Mouse (Mus musculus): ENCODE measurements at regions not wholly inside any gene's neighbourhood (a gene's known extent, or its start where the extent isn't known, plus 50 kb on each side); places are given as distances from the start of the nearest gene placed in this dataset.
"Not testable (repeated sequence)": the region's sequence is repeated elsewhere in the genome, so short reads cannot be mapped to it uniquely, and the experiment has no call there.

DNA sequence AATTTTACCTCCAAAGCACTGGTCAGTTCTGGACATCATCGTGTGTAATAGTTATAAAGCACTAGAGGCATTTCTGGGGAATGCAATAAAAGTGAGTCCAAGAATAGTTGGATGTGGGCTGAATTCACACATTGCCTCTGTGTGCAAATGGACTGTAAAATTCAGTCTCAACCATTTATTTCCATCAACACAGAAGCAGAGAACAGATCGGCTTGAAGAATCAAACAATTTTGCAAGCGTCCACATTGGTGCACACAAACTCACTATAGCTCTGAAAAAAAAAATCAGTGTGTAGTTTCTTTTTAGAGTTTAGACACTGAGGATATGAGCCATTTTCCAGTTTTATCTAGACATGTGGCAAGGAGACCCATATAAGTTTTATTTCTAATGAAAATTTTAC, 208.9 kb upstream of the Slc7a11 start:
- no peak for DNase-seq (ENCODE audit: low read depth in 1 of 2, low spot score in 2 of 2)

DNA sequence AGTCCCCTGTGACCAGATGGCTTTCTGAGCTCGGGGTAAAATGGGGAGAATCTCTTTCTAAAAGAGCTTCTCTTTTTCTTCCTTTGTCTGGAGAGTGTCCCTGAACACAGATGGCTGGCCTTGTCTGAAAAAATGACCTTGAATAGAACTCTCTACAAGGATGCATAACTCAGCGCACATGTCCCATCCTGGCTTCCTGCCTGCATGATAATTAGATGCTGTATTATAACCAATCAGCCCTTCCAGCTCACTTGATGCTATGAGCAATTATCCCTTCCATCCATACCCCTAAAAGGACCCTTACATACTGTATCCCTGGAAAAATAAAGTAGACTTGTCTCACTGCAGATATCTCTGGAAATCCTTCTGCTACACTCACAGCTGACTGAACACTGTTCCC, 199.7 kb upstream of the Slc7a11 start:
- DNase-seq (ENCODE audit: low read depth in 1 of 2, low spot score in 2 of 2): no peak

DNA sequence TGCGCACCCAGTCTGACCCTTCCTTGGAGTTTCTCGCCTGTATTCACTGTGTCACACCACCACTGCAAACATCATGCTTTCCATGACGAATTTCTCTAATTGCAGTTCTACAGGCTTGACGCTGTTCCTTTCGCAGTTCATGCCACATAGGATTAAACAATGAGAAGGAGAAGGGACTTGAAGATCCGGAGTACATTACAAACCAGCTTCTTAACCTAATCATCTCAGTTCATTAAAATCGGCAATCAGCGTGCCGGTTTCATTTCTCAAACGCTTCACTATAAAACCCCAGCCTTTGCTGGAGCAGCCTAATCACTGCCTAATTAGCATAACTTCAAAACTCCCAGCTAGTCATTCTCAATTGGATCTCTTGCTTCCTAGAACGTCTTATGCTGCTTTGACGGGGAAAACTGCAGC, 196.5 kb upstream of the Slc7a11 start:
- no peak for DNase-seq (ENCODE audit: low read depth in 1 of 2, low spot score in 2 of 2)

GRCm38 (mm10) chr3:50634457-50635075, 191.2 kb upstream of the Slc7a11 start:
- no peak for DNase-seq (ENCODE audit: low read depth in 1 of 2, low spot score in 2 of 2)

GRCm38 (mm10) chr3:50631286-50631685, 187.9 kb upstream of the Slc7a11 start:
- no peak for DNase-seq (ENCODE audit: low read depth in 1 of 2, low spot score in 2 of 2)

DNA sequence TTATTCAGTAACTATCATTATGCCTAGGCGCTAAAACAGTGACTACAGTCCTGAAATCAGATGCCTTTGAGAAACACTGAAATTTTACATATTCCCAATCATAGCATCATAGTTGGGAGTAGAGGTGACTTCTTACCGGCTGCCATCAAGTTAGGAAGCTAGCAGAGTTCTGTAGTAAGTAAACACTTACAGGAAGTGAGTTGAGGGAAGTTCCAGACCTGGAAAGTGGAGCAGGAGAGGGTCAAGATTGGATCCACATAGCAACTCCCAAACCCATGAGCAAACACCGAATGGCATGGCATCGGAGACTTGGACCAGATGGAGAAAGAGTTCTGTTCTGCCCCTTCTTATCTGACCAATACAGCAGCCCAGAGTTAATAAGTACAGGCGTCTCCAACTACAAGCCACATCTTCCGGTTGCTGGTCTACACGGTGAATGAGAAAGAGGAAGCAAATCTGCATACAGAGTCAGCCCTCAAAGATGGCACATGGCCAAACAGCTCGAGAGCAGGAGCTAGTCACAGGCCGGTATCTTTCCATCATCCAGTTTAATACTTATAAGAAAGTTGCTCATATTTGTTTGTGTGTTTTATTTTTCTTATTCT, 184.8 kb upstream of the Slc7a11 start:
- peak; percentile 44 to 69 for DNase-seq (ENCODE audit: low read depth in 1 of 2, low spot score in 2 of 2)

GRCm38 (mm10) chr3:50621176-50621575, 177.8 kb upstream of the Slc7a11 start:
- not testable (repeated sequence) for DNase-seq (ENCODE audit: low read depth in 1 of 2, low spot score in 2 of 2)

DNA sequence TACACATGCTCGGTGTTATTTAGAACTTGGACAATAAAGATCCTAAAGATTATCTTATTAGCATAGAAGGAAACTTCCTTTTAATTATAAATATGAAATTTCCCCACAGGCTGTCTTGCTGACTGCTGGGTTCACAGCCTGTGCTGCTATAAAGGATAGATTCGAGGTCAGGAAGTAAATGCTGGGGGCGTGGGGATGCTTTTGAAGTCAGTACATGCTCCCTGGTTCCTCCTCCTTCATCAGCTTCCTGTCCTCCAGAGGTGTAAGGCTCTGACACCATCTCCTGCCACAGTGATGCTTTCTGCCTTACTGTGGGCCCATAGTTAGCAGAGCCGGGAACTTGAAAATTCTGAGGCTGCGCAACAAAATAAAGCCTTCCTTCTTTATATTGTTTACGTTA, 175.6 kb upstream of the Slc7a11 start:
- DNase-seq (ENCODE audit: low read depth in 1 of 2, low spot score in 2 of 2): no peak

GRCm38 (mm10) chr3:50615384-50616285, 172.2 kb upstream of the Slc7a11 start:
- DNase-seq (ENCODE audit: low read depth in 1 of 2, low spot score in 2 of 2): no peak

GRCm38 (mm10) chr3:50613011-50613410, 169.6 kb upstream of the Slc7a11 start:
- no peak for DNase-seq (ENCODE audit: low read depth in 1 of 2, low spot score in 2 of 2)

GRCm38 (mm10) chr3:50609341-50610012, 166.1 kb upstream of the Slc7a11 start:
- DNase-seq (ENCODE audit: low read depth in 1 of 2, low spot score in 2 of 2): no peak

GRCm38 (mm10) chr3:50607736-50608135, 164.3 kb upstream of the Slc7a11 start:
- peak in 1 of 2 experiments; percentile 34 for DNase-seq (ENCODE audit: low read depth in 1 of 2, low spot score in 2 of 2)

DNA sequence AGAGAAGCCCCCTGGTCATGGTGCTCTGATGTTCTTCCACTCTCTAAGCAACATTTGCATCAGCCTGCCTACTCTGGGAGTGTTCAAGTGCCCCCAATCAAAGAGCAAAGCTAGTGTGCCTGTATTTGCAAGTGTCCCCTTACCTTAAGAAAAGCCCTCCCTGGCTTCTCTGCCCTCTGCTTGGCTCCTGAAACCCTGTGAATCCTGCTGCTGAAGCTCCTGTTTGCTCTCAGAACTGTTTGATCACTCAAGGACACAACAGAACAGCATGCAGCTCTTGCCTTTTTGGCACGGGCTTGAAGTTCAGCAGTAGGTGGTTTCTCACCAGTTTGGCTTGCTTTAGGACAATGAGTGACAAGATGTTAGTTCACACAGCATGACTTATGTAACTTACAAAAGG, 163.6 kb upstream of the Slc7a11 start:
- no peak for DNase-seq (ENCODE audit: low read depth in 1 of 2, low spot score in 2 of 2)

DNA sequence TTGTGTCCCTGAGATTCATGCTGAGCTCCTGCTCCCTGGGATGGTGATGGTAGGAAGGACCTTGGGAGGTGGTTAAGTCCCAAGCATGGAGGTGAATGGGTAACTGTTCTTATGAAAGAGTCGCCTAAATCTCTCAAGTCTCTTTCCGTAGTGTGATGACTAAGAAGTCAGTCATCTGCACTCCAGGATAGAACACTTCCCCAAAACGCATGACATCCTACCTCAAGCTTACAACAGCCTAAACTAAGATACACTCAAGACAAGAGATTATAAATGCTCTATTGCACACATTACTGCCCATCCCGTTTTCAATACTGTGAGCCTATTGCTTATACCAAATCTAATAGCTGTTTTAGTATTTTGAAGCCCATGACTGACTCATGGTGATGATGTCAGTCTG, 162.3 kb upstream of the Slc7a11 start:
- no peak for DNase-seq (ENCODE audit: low read depth in 1 of 2, low spot score in 2 of 2)

GRCm38 (mm10) chr3:50603182-50603581, 159.8 kb upstream of the Slc7a11 start:
- no peak for DNase-seq (ENCODE audit: low read depth in 1 of 2, low spot score in 2 of 2)

DNA sequence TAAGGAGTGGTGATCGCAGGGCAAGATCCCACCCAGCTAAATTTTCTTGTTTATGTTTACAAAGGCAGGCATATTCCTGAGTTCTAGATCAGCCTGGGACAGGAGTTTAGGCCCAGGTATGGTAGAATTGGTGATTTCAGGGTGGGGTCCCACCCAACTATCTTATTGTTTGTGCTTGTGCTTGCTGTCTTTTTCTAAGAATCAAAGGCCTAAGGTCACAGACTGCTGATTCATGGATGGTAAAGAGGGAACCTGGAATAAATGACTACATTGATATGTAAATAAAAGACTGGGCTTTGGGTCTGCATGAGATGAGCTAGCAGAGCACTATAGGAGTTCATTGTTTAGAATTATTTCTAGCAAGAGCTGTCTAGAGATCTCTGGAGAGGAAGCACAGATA, 152.3 kb upstream of the Slc7a11 start:
- DNase-seq (ENCODE audit: low read depth in 1 of 2, low spot score in 2 of 2): no peak

- DNase-seq (ENCODE audit: low read depth in 1 of 2, low spot score in 2 of 2): no peak
Measured at GRCm38 (mm10) chr3:50584323-50584722, 140.9 kb upstream of the Slc7a11 start.

DNA sequence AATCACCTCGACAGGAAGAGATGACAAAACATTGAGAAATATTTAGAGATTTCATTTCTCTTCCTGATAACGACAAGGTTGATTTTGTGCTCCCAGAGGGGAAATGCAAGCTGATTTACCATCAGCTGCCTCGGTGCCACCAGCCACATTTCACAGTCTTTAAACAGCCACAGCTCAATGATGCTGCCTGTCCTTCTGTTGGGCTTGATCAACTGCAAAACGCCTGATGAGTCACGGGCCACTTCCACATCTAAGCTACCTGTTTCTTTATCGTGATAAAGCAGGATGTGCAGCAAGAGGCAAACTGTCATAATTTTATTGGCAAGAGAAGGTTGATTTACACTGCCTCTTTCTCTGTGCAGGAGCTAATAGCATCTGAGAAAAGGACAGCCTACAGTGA, 140.1 kb upstream of the Slc7a11 start:
- DNase-seq (ENCODE audit: low read depth in 1 of 2, low spot score in 2 of 2): no peak

DNA sequence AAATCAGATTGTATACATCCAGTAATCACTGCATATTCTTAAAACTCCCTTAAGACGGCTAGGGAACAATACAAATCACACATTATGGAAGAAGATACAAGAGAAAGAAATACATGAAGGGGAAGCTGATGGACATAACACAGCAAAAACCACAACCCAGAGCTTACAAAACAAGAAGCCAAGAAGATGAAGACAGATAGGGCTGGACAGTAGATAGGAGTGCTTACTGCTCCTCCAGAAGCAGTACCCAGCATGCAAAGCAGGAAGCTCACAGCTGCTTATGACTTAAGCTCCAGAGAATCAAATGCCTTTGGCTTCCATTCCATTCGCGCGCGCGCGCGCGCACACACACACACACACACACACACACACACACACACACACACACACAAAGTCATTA, 131.0 kb upstream of the Slc7a11 start:
- no peak for DNase-seq (ENCODE audit: low read depth in 1 of 2, low spot score in 2 of 2)

- no peak for DNase-seq (ENCODE audit: low read depth in 1 of 2, low spot score in 2 of 2)
Measured at GRCm38 (mm10) chr3:50570027-50570426, 126.6 kb upstream of the Slc7a11 start.

- DNase-seq (ENCODE audit: low read depth in 1 of 2, low spot score in 2 of 2): no peak
Measured at GRCm38 (mm10) chr3:50569565-50569964, 126.2 kb upstream of the Slc7a11 start.

- DNase-seq (ENCODE audit: low read depth in 1 of 2, low spot score in 2 of 2): no peak
Measured at GRCm38 (mm10) chr3:50554150-50554549, 110.7 kb upstream of the Slc7a11 start.
